Mouse (Mus musculus) liver, embryonic 14.5 days (tissue): Measurements from ENCODE around the gene Cipc. TPM values are rescaled to one million over a fixed set of nuclear protein-coding genes. Genes with fewer than 3 reads are reported as not detected.

Experiments
- ATAC-seq: fragments of 200-750 bp; cut with Nextera tagmentation; 2 replicates; pipeline ENCODE4 v1.8.0; 2017; ENCODE audit warnings: moderate number of reproducible peaks, mild to moderate bottlenecking, moderate library complexity; ENCODE audit not compliant: insufficient read depth
- DNase-seq, 3 experiments: peaks; one replicate each; pipeline ENCODE4 v3.0.0-alpha.2; 2012 to 2013; ENCODE audit warnings: low read depth in 3 of 3, low spot score in 3 of 3
- H3K27ac ChIP-seq: fragments of 300-500 bp; sonication (generic); 2 replicates; pipeline ENCODE4 v1.5.1; 2014; ENCODE audit warnings: moderate library complexity, mild to moderate bottlenecking, control low read depth, inconsistent platforms
- H3K27me3 ChIP-seq: fragments of 300-500 bp; sonication (generic); 2 replicates; pipeline ENCODE4 v1.6.1; 2014; ENCODE audit warnings: mild to moderate bottlenecking, low read length, moderate library complexity; ENCODE audit not compliant: control insufficient read depth, insufficient read depth
- H3K36me3 ChIP-seq: fragments of 300-500 bp; sonication (generic); replicated peaks from 2 replicates; pipeline ENCODE4 v1.6.1; 2014; ENCODE audit warnings: low read depth; ENCODE audit not compliant: control insufficient read depth, insufficient read depth
- H3K4me1 ChIP-seq, 2 experiments: fragments of 200-500 bp in 1 of 2; fragments of 300-500 bp in 1 of 2; sonication (generic) in 1 of 2; replicated peaks; 2 replicates each; pipeline ENCODE4 v1.6.1; 2012 to 2014; ENCODE audit warnings: antibody characterized with exemption in 1 of 2, inconsistent platforms in 1 of 2, low read length in 1 of 2; ENCODE audit not compliant: control insufficient read depth in 2 of 2, insufficient read depth in 2 of 2
- H3K4me2 ChIP-seq: fragments of 300-500 bp; sonication (generic); 2 replicates; pipeline ENCODE4 v1.6.1; 2014; ENCODE audit warnings: low read depth, mild to moderate bottlenecking, control low read depth, moderate library complexity
- H3K4me3 ChIP-seq, 2 experiments: fragments of 200-500 bp in 1 of 2; fragments of 300-500 bp in 1 of 2; sonication (generic) in 1 of 2; 2 replicates each; pipeline ENCODE4 v1.5.1; 2012 to 2014; ENCODE audit warnings: low read depth in 2 of 2, low read length in 2 of 2, mild to moderate bottlenecking in 2 of 2, control low read depth in 1 of 2, inconsistent platforms in 1 of 2, moderate library complexity in 1 of 2; ENCODE audit not compliant: insufficient read depth in 1 of 2
- H3K9ac ChIP-seq: fragments of 300-500 bp; sonication (generic); replicated peaks from 2 replicates; pipeline ENCODE4 v1.6.1; 2014; ENCODE audit warnings: mild to moderate bottlenecking, control low read depth, moderate library complexity
- H3K9me3 ChIP-seq: fragments of 300-500 bp; sonication (generic); 2 replicates; pipeline ENCODE4 v1.6.1; 2016; ENCODE audit warnings: low read length, mixed read lengths; ENCODE audit not compliant: control insufficient read depth
- CTCF ChIP-seq: IDR thresholded peaks from 2 replicates; pipeline ENCODE4 v1.5.1; 2016; ENCODE audit warnings: antibody characterized with exemption, low read depth, control low read depth
- EP300 ChIP-seq: IDR thresholded peaks from 2 replicates; pipeline ENCODE4 v1.6.1; 2016; ENCODE audit warnings: antibody characterized with exemption, low read depth
- WGBS: fragments of 180-500 bp; shearing (Covaris S2); extraction: QIAGEN DNeasy Blood & Tissue Kit; methylation state at CpG from one replicate; pipeline ENCODE4 v1.1.7; 2014; ENCODE audit not compliant: insufficient replicate concordance; 5-methylcytosine and 5-hydroxymethylcytosine counted together
- polyA plus RNA-seq, 2 experiments: library from polyadenylated mRNA; depleted of rRNA in 1 of 2; stranded (reverse) in 1 of 2; unstranded in 1 of 2; fragments of >200 nt; fragmentation: Nextera tagmentation in 1 of 2; extraction: Ambion mirVana in 1 of 2; gene quantifications; 2 replicates each; pipeline versions ENCODE4 v1.2.1 to v1.2.3; 2012 to 2014

Cipc gene
- polyA plus RNA-seq, 2 experiments, result 8.8 to 10.0 TPM

DNA sequence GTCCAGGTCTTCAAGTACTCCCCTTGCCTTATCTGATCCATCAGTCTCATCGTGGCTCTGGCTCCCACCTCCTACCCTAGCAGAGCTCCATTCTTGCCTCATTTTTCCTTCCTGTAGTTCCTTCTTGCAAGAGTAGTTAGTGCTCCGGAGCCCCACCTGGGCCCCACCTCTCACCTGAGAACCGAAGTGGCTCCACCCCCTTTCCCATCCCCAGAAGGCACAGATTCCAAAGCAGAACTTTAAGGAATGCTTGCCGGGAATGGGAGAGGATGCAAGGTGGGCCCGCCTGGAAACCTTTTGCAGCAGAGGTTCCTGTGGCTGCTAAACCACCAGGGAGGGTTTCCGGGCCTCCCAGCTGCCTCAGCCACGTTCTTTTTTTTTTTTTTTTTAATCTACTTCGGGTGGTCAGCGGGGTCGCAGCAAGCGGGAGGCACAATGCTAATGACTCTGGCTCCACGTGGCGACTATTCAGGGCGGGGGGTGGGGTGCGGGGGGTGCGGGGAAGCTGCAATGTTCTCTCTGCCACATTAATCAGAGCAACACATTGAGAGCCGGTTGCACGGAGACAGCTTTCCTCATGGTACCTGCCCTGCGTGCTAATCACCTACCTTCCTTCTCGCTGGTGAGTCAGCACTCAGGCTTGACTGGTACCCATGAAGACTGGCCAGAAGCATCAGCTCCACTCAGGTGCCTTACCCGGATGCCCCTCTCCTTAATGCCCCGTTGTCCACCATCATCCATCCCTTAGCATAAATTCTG lies 34.3 kb upstream of the Cipc start:
- no peak for TF ChIP-seq CTCF
- no peak for TF ChIP-seq EP300
- no peak overlapping the region for H3K4me3 ChIP-seq
- no peaks in the 10 kb centered on the region for H3K9me3 ChIP-seq
- no peaks in the 10 kb centered on the region for H3K36me3 ChIP-seq
- H3K4me1 ChIP-seq, result peaks cover 0 to 10% of the 10 kb centered on the region in 2 experiments; a peak in 2 of 4 replicates
- no peak overlapping the region for H3K27ac ChIP-seq
- no peak overlapping the region for H3K4me2 ChIP-seq
- no peaks in the 10 kb centered on the region; the same call in 1 of the 2 replicates for H3K27me3 ChIP-seq
- DNase-seq, result no peak
- WGBS, result 8% methylated on average over 21 of the region's 22 CpGs
- no peak overlapping the region for H3K9ac ChIP-seq
- ATAC-seq, result no peak

DNA sequence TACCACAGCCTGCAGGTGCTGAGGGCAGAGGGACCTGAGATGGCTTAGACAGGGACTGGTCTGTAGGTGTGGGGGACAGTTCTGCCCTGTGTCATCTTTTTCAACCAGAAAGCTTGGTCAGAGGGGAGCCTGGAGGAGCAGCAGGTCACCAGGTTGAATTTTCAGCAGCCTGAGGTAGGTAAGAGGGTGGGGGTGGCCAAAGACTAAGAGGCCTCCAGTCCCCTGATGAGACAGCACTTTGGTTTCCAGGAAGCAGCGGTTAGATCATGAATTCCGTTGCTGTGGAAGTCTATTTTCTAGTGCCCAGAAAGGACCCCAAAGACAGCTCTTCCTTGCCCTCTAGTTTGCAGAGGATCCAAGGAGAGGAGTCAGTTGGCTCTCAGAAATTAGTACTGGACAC lies 32.5 kb upstream of the Cipc start:
- Histone ChIP-seq H3K27me3 (no peaks in the 10 kb centered on the region; the same call in 1 of the 2 replicates), H3K27ac (no peak overlapping the region), H3K4me3 (no peak overlapping the region; a peak in 1 of 4 replicates), H3K36me3 (no peaks in the 10 kb centered on the region), H3K4me1 (peaks cover 0 to 15% of the 10 kb centered on the region in 2 experiments; a peak in 2 of 4 replicates), H3K9me3 (no peaks in the 10 kb centered on the region), H3K4me2 (no peak overlapping the region; the same call in 1 of the 2 replicates), H3K9ac (no peak overlapping the region)
- ATAC-seq, result peak; percentile 11; the same call in 1 of the 2 replicates
- TF ChIP-seq CTCF, result no peak
- TF ChIP-seq EP300, result no peak
- WGBS, result 12% methylated on average over 2 of the region's 2 CpGs
- no peak for DNase-seq

DNA sequence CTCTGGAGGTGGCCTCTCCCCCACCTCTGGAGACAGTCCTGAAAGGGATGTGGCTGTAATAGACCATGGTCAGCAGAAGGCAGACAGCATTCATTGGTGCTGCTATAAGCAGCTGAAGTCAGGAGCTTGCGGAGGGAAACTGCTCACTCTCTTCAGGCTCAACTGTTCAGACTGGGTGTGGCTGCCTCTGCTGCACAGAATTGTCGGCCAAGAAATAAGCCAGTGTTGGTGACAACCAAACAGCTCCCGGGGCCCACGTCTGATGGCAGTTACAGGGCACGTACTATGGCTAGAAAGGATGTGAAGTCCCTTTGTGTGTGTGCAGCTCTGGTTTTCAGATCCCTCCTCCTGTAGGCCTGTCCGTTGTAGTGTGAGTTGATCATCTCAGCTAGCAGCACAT lies 32.1 kb upstream of the Cipc start:
- H3K4me1 ChIP-seq, result peaks cover 0 to 15% of the 10 kb centered on the region in 2 experiments; a peak in 2 of 4 replicates
- H3K4me2 ChIP-seq, result no peak overlapping the region; the same call in 1 of the 2 replicates
- no peaks in the 10 kb centered on the region for H3K9me3 ChIP-seq
- no peaks in the 10 kb centered on the region for H3K36me3 ChIP-seq
- ATAC-seq (0 out of 2 replicates have a peak, but pooled peaks have one; percentile 20), DNase-seq (no peak)
- no peak overlapping the region for H3K27ac ChIP-seq
- no peaks in the 10 kb centered on the region; the same call in 1 of the 2 replicates for H3K27me3 ChIP-seq
- 14% methylated on average over 6 of the region's 6 CpGs for WGBS
- TF ChIP-seq EP300 (no peak), CTCF (no peak)
- H3K4me3 ChIP-seq, result no peak overlapping the region; a peak in 1 of 4 replicates
- no peak overlapping the region; the same call in 1 of the 2 replicates for H3K9ac ChIP-seq

DNA sequence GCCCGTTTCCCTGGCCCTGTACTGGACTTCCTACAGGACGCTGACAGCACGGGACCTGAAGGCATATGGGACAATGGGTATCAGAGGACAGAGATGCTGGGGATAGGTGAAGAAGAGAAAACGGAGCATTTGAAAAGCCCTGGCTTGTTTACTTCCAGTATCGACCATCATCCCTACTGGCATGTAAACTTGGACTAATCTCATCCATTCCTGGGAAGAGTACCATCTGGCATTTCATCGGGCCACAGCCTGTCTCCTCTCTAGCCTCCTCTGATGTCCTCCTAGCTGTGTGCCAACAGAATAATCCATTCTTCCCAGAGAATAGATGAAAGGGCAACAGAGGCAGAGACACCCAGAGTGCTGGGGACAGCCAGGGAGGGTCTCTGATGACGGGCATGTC lies 31.2 kb upstream of the Cipc start:
- WGBS, result 59% methylated on average over 7 of the region's 7 CpGs
- Histone ChIP-seq H3K4me1 (peaks cover 0 to 15% of the 10 kb centered on the region in 2 experiments; a peak in 2 of 4 replicates), H3K4me3 (no peak overlapping the region), H3K4me2 (no peak overlapping the region), H3K27ac (no peak overlapping the region), H3K36me3 (no peaks in the 10 kb centered on the region), H3K9ac (no peak overlapping the region), H3K27me3 (no peaks in the 10 kb centered on the region; the same call in 1 of the 2 replicates), H3K9me3 (no peaks in the 10 kb centered on the region)
- DNase-seq, result no peak
- TF ChIP-seq EP300 (no peak), CTCF (no peak)
- ATAC-seq, result no peak
